Mouse (Mus musculus) neural tube, embryonic 15.5 days (tissue): Measurements from ENCODE around the gene Fam25c. TPM values are rescaled to one million over a fixed set of nuclear protein-coding genes. Genes with fewer than 3 reads are reported as not detected.
A peak's percentile ranks its signal among the peaks of the same experiment; 100 is the strongest.

ENCODE experiments used
- ATAC-seq: fragments of 200-750 bp; cut with Nextera tagmentation; 2 replicates; pipeline ENCODE4 v1.8.0; 2017; ENCODE audit warnings: mild to moderate bottlenecking, moderate TSS enrichment, moderate library complexity; ENCODE audit not compliant: low FRiP score
- H3K27ac ChIP-seq: fragments of 300-500 bp; sonication (generic); replicated peaks from 2 replicates; pipeline ENCODE4 v1.5.1; 2015; ENCODE audit warnings: mild to moderate bottlenecking, inconsistent platforms
- H3K27me3 ChIP-seq: fragments of 300-500 bp; sonication (generic); replicated peaks from 2 replicates; pipeline ENCODE4 v1.6.1; 2015; ENCODE audit warnings: inconsistent platforms
- H3K36me3 ChIP-seq: fragments of 300-500 bp; sonication (generic); 2 replicates; pipeline ENCODE4 v1.6.1; 2015; ENCODE audit warnings: inconsistent platforms
- H3K4me1 ChIP-seq: fragments of 300-500 bp; sonication (generic); 2 replicates; pipeline ENCODE4 v1.6.1; 2015; ENCODE audit warnings: inconsistent platforms
- H3K4me2 ChIP-seq: fragments of 300-500 bp; sonication (generic); 2 replicates; pipeline ENCODE4 v1.6.1; 2015; ENCODE audit warnings: inconsistent platforms, mild to moderate bottlenecking, moderate library complexity
- H3K4me3 ChIP-seq: fragments of 300-500 bp; sonication (generic); replicated peaks from 2 replicates; pipeline ENCODE4 v1.5.1; 2015; ENCODE audit warnings: mild to moderate bottlenecking, inconsistent platforms
- H3K9ac ChIP-seq: fragments of 300-500 bp; sonication (generic); replicated peaks from 2 replicates; pipeline ENCODE4 v1.6.1; 2015; ENCODE audit warnings: mild to moderate bottlenecking, inconsistent platforms
- H3K9me3 ChIP-seq: fragments of 300-500 bp; sonication (generic); replicated peaks from 2 replicates; pipeline ENCODE4 v1.6.1; 2016; ENCODE audit warnings: inconsistent platforms
- WGBS: fragments of 180-500 bp; shearing (Covaris S2); methylation state at CpG from one replicate; pipeline ENCODE4 v1.1.7; 2015; ENCODE audit warnings: mixed read lengths; 5-methylcytosine and 5-hydroxymethylcytosine counted together
- polyA plus RNA-seq: library from polyadenylated mRNA; unstranded; fragments of >200 nt; fragmentation: Nextera tagmentation; extraction: Ambion mirVana; gene quantifications from 2 replicates; pipeline ENCODE4 v1.2.1, GENCODE M21; 2015

Gene Fam25c
- 0.72 TPM in 1 of 2 replicates, not detected in the other for polyA plus RNA-seq

- no peak for ATAC-seq
- H3K36me3 ChIP-seq, result no peaks in the 10 kb centered on the region
- H3K4me2 ChIP-seq, result no peak within 1 kb of the TSS
- H3K27me3 ChIP-seq, result no peaks in the 10 kb centered on the region
- no peak within 1 kb of the TSS for H3K27ac ChIP-seq
- no peaks in the 10 kb centered on the region for H3K4me1 ChIP-seq
- 91% methylated on average over 6 of the region's 6 CpGs for WGBS
- no peaks in the 10 kb centered on the region for H3K9me3 ChIP-seq
- H3K9ac ChIP-seq, result no peak within 1 kb of the TSS
- H3K4me3 ChIP-seq, result no peak within 1 kb of the TSS
These were observed at the start of gene Fam25c for GRCm38 (mm10) chr14:34355301-34355700. TSS of gene Fam25c (minus strand) at chr14:34355433.

DNA sequence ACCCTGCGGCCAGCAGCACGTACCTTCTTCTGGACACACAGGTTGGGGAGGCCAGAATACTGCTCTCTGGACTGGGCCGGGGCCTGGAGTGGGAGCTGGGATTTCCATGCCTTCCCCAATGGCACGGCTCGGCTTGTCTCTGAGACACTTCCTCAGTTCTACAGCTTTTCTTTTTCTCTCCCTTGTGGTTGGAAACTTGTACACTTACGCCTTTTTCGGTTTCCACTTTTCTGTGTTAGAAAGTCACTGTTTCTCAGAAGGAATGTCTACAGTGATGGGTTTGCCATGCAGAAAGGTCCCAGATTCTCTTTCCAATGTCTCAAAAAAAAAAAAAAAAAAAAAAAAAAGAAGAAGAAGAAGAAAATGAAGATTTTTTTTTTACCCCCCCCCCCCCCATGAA, 48.2 kb upstream of the Fam25c start:
- Histone ChIP-seq H3K27me3 (no peaks in the 10 kb centered on the region), H3K4me2 (no peak overlapping the region), H3K9me3 (no peaks in the 10 kb centered on the region), H3K36me3 (peaks cover 23% of the 10 kb centered on the region), H3K9ac (no peak overlapping the region), H3K4me3 (no peak overlapping the region), H3K4me1 (no peaks in the 10 kb centered on the region), H3K27ac (no peak overlapping the region)
- WGBS, result 98% methylated on average over 7 of the region's 7 CpGs
- ATAC-seq, result no peak

DNA sequence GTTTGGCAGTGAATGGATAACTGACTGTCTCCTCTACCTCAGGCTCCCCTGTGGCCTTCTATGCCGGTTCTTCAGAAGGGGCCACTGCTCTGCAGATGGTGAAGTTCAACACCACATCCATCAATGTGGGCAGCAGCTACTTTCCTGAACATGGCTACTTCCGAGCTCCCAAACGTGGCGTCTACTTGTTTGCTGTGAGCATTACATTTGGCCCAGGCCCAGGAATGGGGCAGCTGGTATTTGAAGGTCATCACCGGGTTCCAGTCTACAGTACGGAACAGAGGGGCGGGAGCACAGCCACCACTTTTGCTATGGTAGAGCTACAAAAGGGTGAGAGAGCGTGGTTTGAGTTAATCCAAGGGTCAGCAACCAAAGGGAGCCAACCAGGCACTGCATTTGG, 47.6 kb upstream of the Fam25c start:
- ATAC-seq, result no peak
- Histone ChIP-seq H3K9ac (no peak overlapping the region), H3K4me2 (no peak overlapping the region), H3K4me1 (no peaks in the 10 kb centered on the region), H3K9me3 (no peaks in the 10 kb centered on the region), H3K36me3 (peaks cover 22% of the 10 kb centered on the region), H3K27ac (no peak overlapping the region), H3K27me3 (no peaks in the 10 kb centered on the region), H3K4me3 (no peak overlapping the region)
- 89% methylated on average over 8 of the region's 8 CpGs for WGBS

DNA sequence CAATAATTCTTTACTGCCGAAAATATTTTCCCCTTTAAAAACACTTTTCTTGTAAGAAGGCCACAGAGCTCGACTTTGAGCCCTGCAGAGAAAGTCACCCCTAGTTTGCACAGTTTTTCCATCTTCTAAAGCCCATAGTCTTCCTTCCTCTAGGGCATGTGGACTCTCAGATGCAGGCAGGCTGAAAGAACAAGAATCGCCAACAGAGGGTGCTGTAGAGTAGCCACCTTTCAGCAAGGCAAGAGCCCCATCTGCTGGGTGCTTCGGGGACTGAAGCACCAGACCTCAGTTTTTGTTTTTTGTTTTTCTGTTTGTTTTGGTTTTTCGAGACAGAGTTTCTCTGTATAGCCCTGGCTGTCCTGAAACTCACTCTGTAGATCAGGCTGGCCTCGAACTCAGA, 45.9 kb upstream of the Fam25c start:
- H3K4me1 ChIP-seq, result no peaks in the 10 kb centered on the region

DNA sequence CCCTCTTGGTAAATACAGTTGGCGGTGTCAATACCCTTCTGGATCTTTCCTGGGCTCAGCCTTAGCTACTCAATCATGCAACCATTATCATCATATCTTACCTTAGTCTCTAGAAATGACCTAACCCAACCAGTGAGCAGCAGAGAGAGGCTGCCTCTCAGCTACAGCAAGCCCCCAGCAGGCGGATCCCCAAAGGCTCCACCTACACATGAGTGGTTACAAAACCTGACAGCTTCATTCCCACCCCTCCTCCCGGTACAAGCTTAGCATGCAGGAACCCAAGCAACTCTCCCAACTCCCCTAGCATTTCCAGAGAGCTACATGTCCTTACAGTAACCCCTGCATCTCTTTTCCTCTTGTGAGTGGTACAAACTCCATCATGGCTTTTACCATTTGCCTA, 44.8 kb upstream of the Fam25c start:
- Histone ChIP-seq H3K27me3 (no peaks in the 10 kb centered on the region), H3K9me3 (no peaks in the 10 kb centered on the region), H3K36me3 (peaks cover 13% of the 10 kb centered on the region), H3K27ac (no peak overlapping the region), H3K4me2 (no peak overlapping the region), H3K9ac (no peak overlapping the region), H3K4me1 (no peaks in the 10 kb centered on the region), H3K4me3 (no peak overlapping the region)
- ATAC-seq, result no peak
- 93% methylated on average over 3 of the region's 3 CpGs for WGBS

More for the DNA sequence above, 45.9 kb upstream of the Fam25c start:
- WGBS, result 54% methylated on average over 6 of the region's 6 CpGs
- Histone ChIP-seq H3K9ac (no peak overlapping the region), H3K4me3 (no peak overlapping the region), H3K27me3 (no peaks in the 10 kb centered on the region), H3K36me3 (peaks cover 16% of the 10 kb centered on the region), H3K9me3 (no peaks in the 10 kb centered on the region), H3K4me2 (no peak overlapping the region), H3K27ac (no peak overlapping the region)
- no peak for ATAC-seq

- Histone ChIP-seq H3K27ac (no peak overlapping the region), H3K9me3 (no peaks in the 10 kb centered on the region), H3K4me2 (no peak overlapping the region), H3K4me3 (no peak overlapping the region), H3K27me3 (no peaks in the 10 kb centered on the region), H3K4me1 (no peaks in the 10 kb centered on the region), H3K36me3 (peaks cover 12% of the 10 kb centered on the region), H3K9ac (no peak overlapping the region)
- WGBS, result 95% methylated on average over 6 of the region's 6 CpGs
- ATAC-seq, result no peak
These were observed 44.1 kb upstream of the Fam25c start for GRCm38 (mm10) chr14:34399301-34399700.

DNA sequence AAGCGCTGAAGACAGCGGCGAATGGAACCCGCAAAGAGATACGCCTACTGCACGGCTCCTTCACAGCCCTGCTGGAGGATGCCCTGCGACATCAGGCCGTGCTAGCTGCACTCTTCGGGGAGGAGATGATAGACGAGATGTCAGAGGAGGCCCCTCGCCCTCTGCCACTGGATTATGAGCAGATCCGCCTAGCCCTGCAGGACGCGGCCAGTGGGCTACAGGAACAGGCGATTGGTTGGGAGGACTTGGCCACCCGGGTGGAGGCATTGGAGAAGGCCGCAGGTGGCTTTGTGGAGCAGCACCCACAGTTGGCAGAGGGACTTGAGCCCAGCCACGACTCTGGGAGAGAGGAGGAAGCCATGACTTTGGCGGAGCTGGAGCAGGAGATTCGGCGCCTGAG, 43.7 kb upstream of the Fam25c start:
- 93% methylated on average over 21 of the region's 21 CpGs for WGBS
- Histone ChIP-seq H3K9ac (no peak overlapping the region), H3K4me2 (no peak overlapping the region), H3K27me3 (no peaks in the 10 kb centered on the region), H3K36me3 (peaks cover 12% of the 10 kb centered on the region), H3K27ac (no peak overlapping the region), H3K9me3 (no peaks in the 10 kb centered on the region), H3K4me3 (no peak overlapping the region), H3K4me1 (no peaks in the 10 kb centered on the region)
- ATAC-seq, result no peak

GRCm38 (mm10) chr14:34397871-34398270, 42.6 kb upstream of the Fam25c start:
- H3K27me3 ChIP-seq, result no peaks in the 10 kb centered on the region
- H3K4me3 ChIP-seq, result no peak overlapping the region
- no peak for ATAC-seq
- H3K9me3 ChIP-seq, result no peaks in the 10 kb centered on the region
- H3K4me2 ChIP-seq, result no peak overlapping the region
- H3K27ac ChIP-seq, result no peak overlapping the region
- peaks cover 12% of the 10 kb centered on the region for H3K36me3 ChIP-seq
- H3K9ac ChIP-seq, result no peak overlapping the region
- 95% methylated on average over 5 of the region's 5 CpGs for WGBS
- no peaks in the 10 kb centered on the region for H3K4me1 ChIP-seq

- Histone ChIP-seq H3K9ac (no peak overlapping the region), H3K36me3 (peaks cover 3% of the 10 kb centered on the region; the same call in 1 of the 2 replicates), H3K4me2 (no peak overlapping the region), H3K27me3 (no peaks in the 10 kb centered on the region), H3K4me1 (no peaks in the 10 kb centered on the region), H3K4me3 (no peak overlapping the region), H3K27ac (no peak overlapping the region), H3K9me3 (no peaks in the 10 kb centered on the region)
- ATAC-seq, result no peak
- WGBS, result 65% methylated on average over 4 of the region's 4 CpGs
These were observed 38.1 kb upstream of the Fam25c start for GRCm38 (mm10) chr14:34393295-34393694.

DNA sequence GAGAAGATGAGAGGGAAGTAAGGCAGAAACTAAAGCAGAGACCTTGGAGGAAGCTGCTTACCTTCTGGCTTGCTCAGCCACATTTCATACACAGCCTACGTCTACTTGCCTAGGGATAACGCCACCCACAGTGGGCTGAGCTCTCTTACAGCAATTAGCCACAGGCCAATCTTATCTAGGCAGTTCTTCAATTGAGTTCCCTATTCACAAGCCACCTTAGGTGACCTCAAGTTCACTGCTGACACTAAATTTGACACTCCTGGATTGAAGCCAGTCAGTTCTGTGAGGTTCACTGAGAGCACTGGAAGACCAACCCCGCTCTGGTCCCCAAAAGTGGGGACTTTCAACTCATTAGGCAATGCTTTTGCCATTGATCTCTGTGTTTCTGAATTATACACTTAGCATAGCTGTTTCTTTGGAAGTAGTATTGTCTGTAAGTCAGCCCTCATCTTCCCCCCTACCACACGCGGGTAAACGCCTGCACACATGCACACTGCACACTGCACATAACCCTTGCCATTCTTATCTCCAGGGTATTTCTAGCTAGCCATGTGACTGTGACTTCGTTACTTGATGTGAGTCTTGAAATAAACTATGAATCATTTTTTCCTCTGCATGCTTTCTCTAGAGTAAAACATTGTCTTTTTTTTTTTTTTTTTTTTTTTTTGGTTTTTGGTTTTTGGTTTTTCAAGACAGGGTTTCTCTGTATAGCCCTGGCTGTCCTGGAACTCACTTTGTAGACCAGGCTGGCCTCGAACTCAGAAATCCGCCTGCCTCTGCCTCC, 27.9 kb upstream of the Fam25c start:
- H3K9ac ChIP-seq, result no peak overlapping the region
- ATAC-seq, result no peak
- 95% methylated on average over 9 of the region's 9 CpGs for WGBS

DNA sequence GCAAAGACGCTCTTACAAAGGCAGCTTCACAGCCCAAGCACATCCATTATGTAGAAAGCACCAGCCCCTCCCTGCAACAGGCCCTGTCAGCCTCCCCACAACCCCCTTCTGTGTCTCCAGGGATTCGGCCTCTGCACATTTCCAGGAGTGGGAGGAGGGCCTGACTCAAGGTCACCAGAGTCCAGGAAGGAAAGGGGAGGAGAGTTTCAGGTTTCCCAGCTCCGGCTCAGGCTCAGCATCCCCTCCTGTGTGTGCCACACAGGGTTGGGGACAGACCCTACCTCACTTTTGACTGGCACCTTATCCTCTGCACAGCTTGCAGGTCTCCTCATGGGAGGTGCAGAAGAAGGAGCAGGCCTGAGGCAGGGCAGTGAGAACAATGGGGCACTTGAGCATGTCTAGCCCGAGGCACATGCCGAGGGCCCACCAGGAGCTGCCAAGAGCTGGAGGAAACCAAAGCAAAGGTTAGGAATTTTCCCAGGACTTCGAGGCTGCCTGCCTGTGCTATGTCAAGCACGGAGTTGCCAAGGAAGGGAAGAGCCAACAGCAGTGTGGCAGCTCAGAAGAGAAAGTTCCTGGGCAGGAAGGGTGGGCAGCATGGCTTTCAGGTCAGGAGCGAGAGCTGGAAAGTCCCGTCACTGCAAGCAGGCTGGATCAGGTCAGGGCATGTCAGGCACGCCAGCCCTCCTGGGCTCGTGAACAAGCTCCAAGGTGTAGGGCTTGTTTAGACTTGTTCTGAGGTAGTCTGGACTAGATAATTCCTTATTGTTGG, 23.5 kb upstream of the Fam25c start:
- Histone ChIP-seq H3K4me3 (no peak overlapping the region), H3K4me2 (no peak overlapping the region), H3K27ac (peak overlapping the region; percentile 61), H3K9me3 (no peaks in the 10 kb centered on the region), H3K36me3 (no peaks in the 10 kb centered on the region), H3K9ac (no peak overlapping the region), H3K27me3 (no peaks in the 10 kb centered on the region), H3K4me1 (peaks cover 20% of the 10 kb centered on the region)
- ATAC-seq, result peak; percentile 45
- 48% methylated on average over 11 of the region's 11 CpGs for WGBS

More for the DNA sequence above, 27.9 kb upstream of the Fam25c start:
- Histone ChIP-seq H3K4me2 (no peak overlapping the region), H3K4me3 (no peak overlapping the region), H3K36me3 (no peaks in the 10 kb centered on the region), H3K4me1 (peaks cover 7% of the 10 kb centered on the region), H3K9me3 (no peaks in the 10 kb centered on the region), H3K27ac (no peak overlapping the region), H3K27me3 (no peaks in the 10 kb centered on the region)

DNA sequence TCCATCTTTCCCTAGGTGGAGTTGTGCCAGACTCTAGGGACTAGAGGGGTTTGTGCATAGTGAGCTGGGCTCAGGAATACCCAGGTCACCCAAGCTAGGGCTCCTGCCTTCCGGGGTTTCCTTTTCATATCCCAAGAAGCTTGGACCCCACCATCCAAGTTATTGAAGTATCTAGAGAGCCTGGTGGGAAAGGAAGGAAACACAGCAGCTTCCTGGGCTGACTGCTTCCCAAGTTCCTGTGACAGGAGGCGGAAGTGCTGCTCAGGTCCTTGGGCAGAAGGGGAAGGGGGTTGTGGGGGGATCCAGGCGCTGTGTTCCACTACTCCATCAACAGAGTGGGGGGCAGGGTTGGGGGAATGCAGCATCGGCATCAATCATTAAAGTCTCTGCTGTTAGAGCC, 21.9 kb upstream of the Fam25c start:
- no peak for ATAC-seq
- no peaks in the 10 kb centered on the region for H3K36me3 ChIP-seq
- H3K4me3 ChIP-seq, result no peak overlapping the region
- WGBS, result 93% methylated on average over 4 of the region's 4 CpGs
- no peak overlapping the region for H3K4me2 ChIP-seq
- no peak overlapping the region for H3K9ac ChIP-seq
- H3K9me3 ChIP-seq, result no peaks in the 10 kb centered on the region
- H3K4me1 ChIP-seq, result peaks cover 21% of the 10 kb centered on the region
- H3K27me3 ChIP-seq, result no peaks in the 10 kb centered on the region
- no peak overlapping the region for H3K27ac ChIP-seq
